Mouse (Mus musculus): ENCODE results near the gene Ces1e. TPM values are rescaled to one million over a fixed set of nuclear protein-coding genes. Genes with fewer than 3 reads are reported as not detected.

The Ces1e gene
- polyA plus RNA-seq, 1 experiment from 2014 or later: 0.66 TPM

GRCm38 (mm10) chr8:93163363-93163762 lies 66.1 kb downstream of the Ces1e start:
- Histone ChIP-seq H3K9me3 (ENCODE audit: control insufficient read depth) (no peaks in the 10 kb centered on the region), H3K9ac (ENCODE audit: low read depth, low read length) (no peak overlapping the region), H3K27ac (ENCODE audit: low read depth, low read length) (no peak overlapping the region), H3K4me1 (replicated peaks; ENCODE audit: control insufficient read depth, insufficient read depth, low read length) (no peaks in the 10 kb centered on the region), H3K36me3 (ENCODE audit: control insufficient read depth, insufficient read depth) (no peaks in the 10 kb centered on the region), H3K4me3 (ENCODE audit: low read depth, low read length) (no peak overlapping the region), H3K27me3 (replicated peaks; ENCODE audit: control insufficient read depth, insufficient read depth, low read length) (no peaks in the 10 kb centered on the region), H3K4me2 (replicated peaks; ENCODE audit: low read depth) (no peak overlapping the region)
- no peak for TF ChIP-seq CTCF (IDR thresholded peaks at IDR 0.05; ENCODE audit: low read depth)
- WGBS: 82% methylated on average over 1 of the region's 1 CpGs
- ATAC-seq: no peak

- WGBS: 84% methylated on average over 1 of the region's 1 CpGs
- no peak overlapping the region for H3K4me2 ChIP-seq (replicated peaks; ENCODE audit: low read depth)
- ATAC-seq: no peak
- H3K4me1 ChIP-seq (replicated peaks; ENCODE audit: control insufficient read depth, insufficient read depth, low read length): no peaks in the 10 kb centered on the region
- no peak overlapping the region for H3K9ac ChIP-seq (ENCODE audit: low read depth, low read length)
- TF ChIP-seq CTCF (IDR thresholded peaks at IDR 0.05; ENCODE audit: low read depth): no peak
- no peak overlapping the region for H3K27ac ChIP-seq (ENCODE audit: low read depth, low read length)
- H3K27me3 ChIP-seq (replicated peaks; ENCODE audit: control insufficient read depth, insufficient read depth, low read length): no peaks in the 10 kb centered on the region
- no peaks in the 10 kb centered on the region for H3K36me3 ChIP-seq (ENCODE audit: control insufficient read depth, insufficient read depth)
- no peak overlapping the region for H3K4me3 ChIP-seq (ENCODE audit: low read depth, low read length)
- no peaks in the 10 kb centered on the region for H3K9me3 ChIP-seq (ENCODE audit: control insufficient read depth)
Observed at GRCm38 (mm10) chr8:93151401-93151800, 78.0 kb downstream of the Ces1e start.

Other genes starting within 250 kb of the Ces1e start
- not detected in 2 replicates for gene Ces1a, start 181.4 kb downstream of the Ces1e start, polyA plus RNA-seq (2015; fragmentation: Nextera tagmentation; extraction: Ambion mirVana)
- gene Ces1b, start 149.6 kb downstream of the Ces1e start, polyA plus RNA-seq (2015; fragmentation: Nextera tagmentation; extraction: Ambion mirVana): 0.10 TPM in 1 of 2 replicates, not detected in the other
- gene Ces1c, start 98.3 kb downstream of the Ces1e start, polyA plus RNA-seq (2015; fragmentation: Nextera tagmentation; extraction: Ambion mirVana): 6.0 TPM in 2 replicates
- gene Ces1d, start 31.8 kb downstream of the Ces1e start, polyA plus RNA-seq (2015; fragmentation: Nextera tagmentation; extraction: Ambion mirVana): 0.14 and 0.22 TPM in 2 replicates
- 0.59 and 0.71 TPM in 2 replicates for gene Ces1f, start 50.1 kb upstream of the Ces1e start, polyA plus RNA-seq (2015; fragmentation: Nextera tagmentation; extraction: Ambion mirVana)
- 0.16 TPM in 1 of 2 replicates, not detected in the other for gene Ces1g, start 107.7 kb upstream of the Ces1e start, polyA plus RNA-seq (2015; fragmentation: Nextera tagmentation; extraction: Ambion mirVana)
- gene Ces1h, start 150.1 kb upstream of the Ces1e start, polyA plus RNA-seq (2015; fragmentation: Nextera tagmentation; extraction: Ambion mirVana): not detected in 2 replicates

All from intestine, postnatal 0 days (tissue).